Mouse (Mus musculus) E14TG2a.4 (cell line): ENCODE data around the gene Jmjd8.

ENCODE experiments used
- CTCF ChIP-seq: conservative IDR thresholded peaks from 2 replicates; pipeline ENCODE4 v1.5.1; 2014; ENCODE audit warnings: low read length
- POU5F1 ChIP-seq: IDR thresholded peaks from 2 replicates; pipeline ENCODE4 v1.6.1; 2014; ENCODE audit warnings: low read length, borderline replicate concordance

DNA sequence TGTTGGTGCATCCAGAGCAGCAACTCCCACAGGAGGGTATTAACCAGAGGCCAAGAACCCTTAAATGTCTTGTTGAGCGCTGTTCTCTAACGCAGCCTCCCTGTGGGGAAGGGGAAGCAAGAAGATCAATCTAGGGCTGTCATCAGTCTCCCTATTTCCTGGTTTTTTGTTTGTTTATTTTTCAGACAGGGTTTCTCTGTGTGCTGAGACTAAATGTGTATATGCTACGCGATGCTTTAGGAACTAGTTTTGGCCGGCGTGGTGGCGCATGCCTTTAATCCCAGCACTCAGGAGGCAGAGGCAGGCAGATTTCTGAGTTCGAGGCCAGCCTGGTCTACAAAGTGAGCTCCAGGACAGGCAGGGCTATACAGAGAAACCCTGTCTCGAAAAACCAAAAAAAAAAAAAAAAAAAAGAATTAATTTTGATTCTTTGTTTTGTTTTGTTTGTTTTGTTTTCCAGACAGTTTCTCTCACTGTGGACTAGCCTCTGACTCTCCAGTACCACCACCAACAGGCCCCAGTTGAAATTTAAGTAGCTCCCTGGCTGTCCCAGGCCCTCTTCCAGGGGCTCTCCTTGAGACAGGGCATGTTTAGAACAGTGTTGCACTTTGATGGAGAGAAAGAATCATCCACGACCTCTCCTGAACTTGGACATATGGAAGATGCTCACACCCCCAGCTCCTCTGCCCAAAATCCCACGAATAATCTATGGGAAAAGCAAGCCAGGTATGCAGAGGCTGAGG lies 44.9 kb downstream of the Jmjd8 start:
- TF ChIP-seq CTCF (no peak), POU5F1 (no peak)
